Mouse (Mus musculus) forebrain, embryonic 10.5 days (tissue): Measurements from ENCODE around the gene Topbp1. TPM values are rescaled to one million over a fixed set of nuclear protein-coding genes. Genes with fewer than 3 reads are reported as not detected.

Experiments used
- DNase-seq: peaks from one replicate; pipeline ENCODE4 v3.0.0-alpha.2; 2017; ENCODE audit warnings: low spot score; ENCODE audit errors: extremely low spot score
- H3K27ac ChIP-seq: fragments of 300-500 bp; sonication (generic); 2 replicates; pipeline ENCODE4 v1.5.1; 2016; ENCODE audit warnings: mild to moderate bottlenecking
- H3K27me3 ChIP-seq: fragments of 300-500 bp; sonication (generic); 2 replicates; pipeline ENCODE4 v1.6.1; 2016; ENCODE audit warnings: mild to moderate bottlenecking; ENCODE audit not compliant: poor library complexity, severe bottlenecking
- H3K36me3 ChIP-seq: fragments of 300-500 bp; sonication (generic); replicated peaks from 2 replicates; pipeline ENCODE4 v1.6.1; 2016; ENCODE audit warnings: mild to moderate bottlenecking, moderate library complexity
- H3K4me1 ChIP-seq: fragments of 300-500 bp; sonication (generic); 2 replicates; pipeline ENCODE4 v1.6.1; 2016
- H3K4me3 ChIP-seq: fragments of 300-500 bp; sonication (generic); 2 replicates; pipeline ENCODE4 v1.5.1; 2016; ENCODE audit warnings: mild to moderate bottlenecking, moderate library complexity
- H3K9me3 ChIP-seq: fragments of 300-500 bp; sonication (generic); 2 replicates; pipeline ENCODE4 v1.6.1; 2016; ENCODE audit warnings: mild to moderate bottlenecking, moderate library complexity
- WGBS: fragments of 180-500 bp; shearing (Covaris S2); methylation state at CpG from one replicate; pipeline ENCODE4 v1.1.7; 2016; 5-methylcytosine and 5-hydroxymethylcytosine counted together
- polyA plus RNA-seq: library from polyadenylated mRNA; unstranded; fragments of >200 nt; fragmentation: Nextera tagmentation; extraction: Ambion mirVana; gene quantifications from 2 replicates; pipeline ENCODE4 v1.2.1, GENCODE M21; 2016

Gene Topbp1
- polyA plus RNA-seq, 1 experiment from 2014 or later = 96.0 TPM

GRCm38 (mm10) chr9:103380566-103380965 lies 75.6 kb downstream of the Topbp1 start:
- WGBS = 93% methylated on average over 4 of the region's 4 CpGs
- Histone ChIP-seq H3K36me3 (no peaks in the 10 kb centered on the region), H3K4me3 (no peak overlapping the region), H3K9me3 (no peaks in the 10 kb centered on the region), H3K4me1 (peaks cover 30% of the 10 kb centered on the region), H3K27ac (no peak overlapping the region), H3K27me3 (no peaks in the 10 kb centered on the region)
- DNase-seq = no peak

DNA sequence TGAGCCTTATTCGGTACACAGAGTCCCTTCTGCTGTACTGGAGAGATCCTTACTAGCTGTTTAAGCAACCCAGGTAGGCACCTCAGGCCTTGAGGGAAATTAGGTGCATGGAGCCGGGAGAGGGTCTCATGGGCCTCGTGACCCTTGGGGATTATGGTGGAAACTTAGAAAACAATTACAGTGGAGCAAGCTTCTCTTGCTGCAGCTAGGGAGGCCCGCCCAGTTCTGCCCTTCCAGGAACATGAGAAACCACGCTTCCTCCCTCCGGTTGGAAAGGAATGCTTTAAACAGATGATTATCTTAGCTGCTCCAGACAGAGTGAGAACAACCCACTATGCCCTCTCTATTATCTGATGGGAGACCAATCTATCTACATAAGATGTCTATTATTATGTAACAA lies 78.0 kb downstream of the Topbp1 start:
- WGBS = 76% methylated on average over 6 of the region's 6 CpGs

DNA sequence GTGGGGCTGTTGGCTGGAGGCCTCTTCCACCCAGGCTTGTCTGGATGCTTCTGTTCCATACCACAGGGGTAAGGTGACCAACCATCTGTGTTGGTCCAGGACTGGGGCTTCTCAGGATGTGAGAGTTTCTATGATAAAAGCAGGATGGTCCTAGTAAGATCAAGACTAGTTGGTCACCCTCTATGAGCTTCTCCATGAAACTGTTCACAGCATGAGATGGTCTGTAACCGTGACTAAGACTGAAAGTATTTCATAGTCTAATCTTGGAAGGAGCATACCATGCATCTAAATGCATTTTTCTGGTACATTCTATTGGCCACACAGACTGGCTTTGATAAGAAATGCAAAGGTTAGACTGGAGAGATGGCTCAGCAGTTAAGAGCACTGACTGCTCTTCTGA lies 78.6 kb downstream of the Topbp1 start:
- Histone ChIP-seq H3K4me1 (peaks cover 41% of the 10 kb centered on the region), H3K27ac (no peak overlapping the region), H3K27me3 (no peaks in the 10 kb centered on the region), H3K4me3 (no peak overlapping the region), H3K9me3 (no peaks in the 10 kb centered on the region), H3K36me3 (no peaks in the 10 kb centered on the region)
- WGBS = 91% methylated on average over 1 of the region's 1 CpGs
- no peak for DNase-seq

More for the DNA sequence above, 78.0 kb downstream of the Topbp1 start:
- Histone ChIP-seq H3K9me3 (no peaks in the 10 kb centered on the region), H3K36me3 (no peaks in the 10 kb centered on the region), H3K27ac (no peak overlapping the region), H3K4me3 (no peak overlapping the region), H3K4me1 (peaks cover 41% of the 10 kb centered on the region), H3K27me3 (no peaks in the 10 kb centered on the region)
- DNase-seq = no peak

GRCm38 (mm10) chr9:103384141-103384796 lies 79.3 kb downstream of the Topbp1 start:
- Histone ChIP-seq H3K36me3 (no peaks in the 10 kb centered on the region), H3K27ac (no peak overlapping the region), H3K4me3 (no peak overlapping the region), H3K27me3 (no peaks in the 10 kb centered on the region), H3K4me1 (peaks cover 35% of the 10 kb centered on the region), H3K9me3 (no peaks in the 10 kb centered on the region)
- no peak for DNase-seq
- 91% methylated on average over 4 of the region's 4 CpGs for WGBS

- H3K4me1 ChIP-seq = peaks cover 32% of the 10 kb centered on the region
- no peak for DNase-seq
- no peak overlapping the region for H3K27ac ChIP-seq
- H3K27me3 ChIP-seq = no peaks in the 10 kb centered on the region
- no peaks in the 10 kb centered on the region for H3K9me3 ChIP-seq
- 50% methylated on average over 1 of the region's 1 CpGs for WGBS
- H3K36me3 ChIP-seq = no peaks in the 10 kb centered on the region
- H3K4me3 ChIP-seq = no peak overlapping the region
These were observed 80.6 kb downstream of the Topbp1 start for GRCm38 (mm10) chr9:103385600-103385999.

- 0 out of 2 replicates have a peak overlapping the region, but pooled peaks have one; percentile 0 for H3K27ac ChIP-seq
- H3K36me3 ChIP-seq = no peaks in the 10 kb centered on the region
- H3K4me3 ChIP-seq = no peak overlapping the region
- no peaks in the 10 kb centered on the region for H3K9me3 ChIP-seq
- no peak for DNase-seq
- H3K27me3 ChIP-seq = no peaks in the 10 kb centered on the region
- 58% methylated on average over 5 of the region's 5 CpGs for WGBS
- peaks cover 32% of the 10 kb centered on the region for H3K4me1 ChIP-seq
These were observed 81.6 kb downstream of the Topbp1 start for GRCm38 (mm10) chr9:103386573-103386972.

- DNase-seq = no peak
- Histone ChIP-seq H3K4me3 (no peak overlapping the region), H3K27ac (0 out of 2 replicates have a peak overlapping the region, but pooled peaks have one; percentile 0), H3K9me3 (no peaks in the 10 kb centered on the region), H3K27me3 (no peaks in the 10 kb centered on the region), H3K4me1 (peaks cover 32% of the 10 kb centered on the region), H3K36me3 (no peaks in the 10 kb centered on the region)
- 82% methylated on average over 10 of the region's 10 CpGs for WGBS
These were observed 82.1 kb downstream of the Topbp1 start for GRCm38 (mm10) chr9:103387011-103387653.

- no peak for DNase-seq
- Histone ChIP-seq H3K4me1 (peaks cover 25% of the 10 kb centered on the region), H3K9me3 (no peaks in the 10 kb centered on the region), H3K36me3 (no peaks in the 10 kb centered on the region), H3K27me3 (no peaks in the 10 kb centered on the region), H3K27ac (no peak overlapping the region), H3K4me3 (no peak overlapping the region)
- 97% methylated on average over 6 of the region's 6 CpGs for WGBS
These were observed 84.2 kb downstream of the Topbp1 start for GRCm38 (mm10) chr9:103389261-103389660.

- peaks cover 12% of the 10 kb centered on the region for H3K4me1 ChIP-seq
- H3K27ac ChIP-seq = no peak overlapping the region
- no peak overlapping the region for H3K4me3 ChIP-seq
- H3K9me3 ChIP-seq = no peaks in the 10 kb centered on the region
- H3K36me3 ChIP-seq = no peaks in the 10 kb centered on the region
- 80% methylated on average over 6 of the region's 6 CpGs for WGBS
- no peaks in the 10 kb centered on the region for H3K27me3 ChIP-seq
- no peak for DNase-seq
These were observed 86.9 kb downstream of the Topbp1 start for GRCm38 (mm10) chr9:103391796-103392372.

DNA sequence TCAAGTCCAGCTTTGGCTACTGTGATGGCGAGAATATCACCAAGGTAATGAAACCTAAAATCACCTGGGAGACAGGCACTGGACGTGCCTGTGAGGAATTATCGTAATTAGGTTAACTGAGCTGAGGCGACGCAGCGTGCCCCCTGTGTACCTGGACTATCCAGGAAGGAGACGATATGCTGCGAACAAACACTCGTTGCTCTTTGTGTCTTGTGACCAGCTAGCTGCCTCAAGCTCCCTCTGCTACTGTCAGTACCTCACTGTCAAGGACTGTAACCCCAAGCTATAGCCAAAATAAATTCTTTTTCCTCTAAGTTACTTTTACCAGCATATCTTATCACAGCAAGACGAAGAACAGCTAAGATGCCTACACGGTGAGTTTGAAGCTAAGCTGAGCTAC lies 88.2 kb downstream of the Topbp1 start:
- WGBS = 90% methylated on average over 11 of the region's 11 CpGs
- no peaks in the 10 kb centered on the region for H3K27me3 ChIP-seq
- no peaks in the 10 kb centered on the region; the same call in 1 of the 2 replicates for H3K9me3 ChIP-seq
- H3K36me3 ChIP-seq = no peaks in the 10 kb centered on the region
- H3K27ac ChIP-seq = no peak overlapping the region
- no peak overlapping the region for H3K4me3 ChIP-seq
- H3K4me1 ChIP-seq = no peaks in the 10 kb centered on the region
- DNase-seq = no peak

DNA sequence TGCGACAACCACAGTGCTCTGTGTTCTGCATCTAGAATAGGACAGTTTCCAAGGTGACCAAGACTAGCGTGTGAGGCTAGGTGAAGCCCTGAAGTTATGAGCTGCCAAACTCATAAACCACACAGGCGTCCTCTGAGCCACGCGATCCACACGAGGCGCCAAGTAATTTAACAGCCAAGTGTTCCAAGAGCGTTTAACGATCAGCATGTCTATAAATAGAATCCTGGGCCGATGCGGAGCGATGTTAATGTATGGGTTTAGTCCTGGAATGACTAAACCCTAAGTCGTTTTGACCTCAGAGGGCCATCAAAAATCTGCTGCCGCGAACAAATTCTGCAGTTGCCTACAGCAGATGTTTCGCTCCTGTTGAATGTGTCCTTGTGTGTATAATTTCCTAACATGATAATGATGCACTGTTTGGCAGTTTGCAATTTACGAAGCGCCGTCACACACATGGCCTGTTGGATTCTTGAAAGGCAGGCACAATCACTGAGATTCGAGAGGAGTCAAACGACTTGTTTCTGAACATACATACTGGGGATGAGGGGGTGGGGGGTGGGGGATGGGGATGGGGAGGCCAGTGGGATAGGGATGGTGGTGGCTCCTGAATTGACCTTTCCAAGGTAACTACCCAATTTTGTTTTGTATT lies 93.6 kb downstream of the Topbp1 start:
- H3K4me3 ChIP-seq = no peak overlapping the region
- WGBS = 92% methylated on average over 21 of the region's 21 CpGs
- H3K9me3 ChIP-seq = peaks cover 8% of the 10 kb centered on the region
- no peak overlapping the region for H3K27ac ChIP-seq
- no peak for DNase-seq
- H3K36me3 ChIP-seq = no peaks in the 10 kb centered on the region
- no peaks in the 10 kb centered on the region for H3K27me3 ChIP-seq
- no peaks in the 10 kb centered on the region for H3K4me1 ChIP-seq
